Mouse (Mus musculus): ENCODE measurements around the gene Scnm1. TPM values are rescaled to one million over a fixed set of nuclear protein-coding genes. Genes with fewer than 3 reads are reported as not detected.
"Not testable (repeated sequence)": the region's sequence is repeated elsewhere in the genome, so short reads cannot be mapped to it uniquely, and the experiment has no call there.

Gene Scnm1
- polyA plus RNA-seq, 1 experiment from 2014 or later: 38.2 TPM

DNA sequence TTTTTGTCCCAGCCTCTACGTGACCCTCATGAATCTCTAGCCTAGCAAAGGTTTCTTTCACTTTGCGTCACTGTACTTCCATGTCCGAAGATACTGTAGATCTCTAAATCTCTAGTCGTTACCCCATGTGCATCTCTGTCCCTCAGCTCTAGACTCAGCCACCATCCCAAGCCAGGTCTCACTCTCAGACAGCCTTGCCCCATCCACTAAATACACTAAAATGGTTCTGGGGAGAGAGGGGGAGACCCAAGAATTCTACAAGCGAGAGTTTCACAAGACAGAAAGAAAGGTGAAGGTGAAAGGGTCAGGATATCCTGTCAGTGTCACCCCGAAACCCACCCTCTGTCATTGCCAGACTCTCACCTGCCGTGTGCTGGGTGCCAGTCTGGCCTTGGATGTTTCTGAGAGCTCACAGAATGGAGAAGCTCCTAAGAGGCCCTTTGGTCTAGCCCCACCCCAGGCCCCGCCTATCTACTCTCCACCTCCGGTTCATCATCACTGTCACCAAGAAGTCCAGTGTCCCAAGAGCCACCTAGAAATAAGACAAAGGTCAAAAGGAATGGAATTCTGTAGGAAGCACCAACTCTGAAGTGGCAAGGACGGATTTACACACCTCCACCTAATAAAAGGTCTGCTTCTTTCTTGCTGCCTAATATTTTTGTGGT lies 8.3 kb upstream of the Scnm1 start, which contains the start of gene Tnfaip8l2:
TSS of gene Tnfaip8l2 (minus strand) at position 409 of the 665 bp plus-strand sequence.
- no peaks in the 10 kb centered on the region for H3K27me3 ChIP-seq (replicated peaks)
- H3K4me1 ChIP-seq: peaks cover 25% of the 10 kb centered on the region
- peak within 1 kb of the TSS; percentile 41 for H3K4me2 ChIP-seq
- H3K36me3 ChIP-seq: peaks cover 19% of the 10 kb centered on the region
- peak within 1 kb of the TSS; percentile 65 for H3K27ac ChIP-seq
- 0 out of 2 replicates have a peak within 1 kb of the TSS, but pooled peaks have one; percentile 12 for H3K4me3 ChIP-seq
- ATAC-seq: peak; percentile 71
- no peak within 1 kb of the TSS for H3K9ac ChIP-seq
- WGBS (ENCODE audit: insufficient replicate concordance): 53% methylated on average over 10 of the region's 10 CpGs
- H3K9me3 ChIP-seq (replicated peaks): no peaks in the 10 kb centered on the region

DNA sequence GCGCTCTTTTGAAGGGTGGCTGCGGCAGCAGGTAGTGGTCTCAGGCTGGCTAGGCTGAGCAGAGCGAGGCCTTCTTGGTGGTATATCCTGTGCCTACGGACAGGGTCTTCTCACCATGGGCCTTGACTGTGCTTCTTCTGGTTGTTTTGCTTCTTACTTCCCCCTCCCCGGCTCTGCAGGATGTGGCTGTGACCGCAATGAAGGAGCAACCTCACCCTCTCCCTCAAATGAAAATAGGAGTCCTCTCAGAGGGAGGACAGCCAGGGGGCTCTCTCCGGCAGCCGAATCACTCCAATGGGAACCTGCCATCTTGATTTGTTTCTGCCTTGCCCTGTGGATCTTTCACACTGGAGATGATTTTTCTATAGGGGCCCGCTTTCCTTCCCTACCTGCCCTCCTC lies 7.7 kb upstream of the Scnm1 start:
- WGBS (ENCODE audit: insufficient replicate concordance): 40% methylated on average over 9 of the region's 9 CpGs
- H3K4me1 ChIP-seq: peaks cover 28% of the 10 kb centered on the region
- H3K27me3 ChIP-seq (replicated peaks): no peaks in the 10 kb centered on the region
- peak overlapping the region; percentile 41 for H3K4me2 ChIP-seq
- H3K9ac ChIP-seq: no peak overlapping the region
- peak overlapping the region; percentile 65 for H3K27ac ChIP-seq
- peaks cover 19% of the 10 kb centered on the region for H3K36me3 ChIP-seq
- H3K4me3 ChIP-seq: 0 out of 2 replicates have a peak overlapping the region, but pooled peaks have one; percentile 12
- 0 out of 2 replicates have a peak, but pooled peaks have one; percentile 17 for ATAC-seq
- no peaks in the 10 kb centered on the region for H3K9me3 ChIP-seq (replicated peaks)

DNA sequence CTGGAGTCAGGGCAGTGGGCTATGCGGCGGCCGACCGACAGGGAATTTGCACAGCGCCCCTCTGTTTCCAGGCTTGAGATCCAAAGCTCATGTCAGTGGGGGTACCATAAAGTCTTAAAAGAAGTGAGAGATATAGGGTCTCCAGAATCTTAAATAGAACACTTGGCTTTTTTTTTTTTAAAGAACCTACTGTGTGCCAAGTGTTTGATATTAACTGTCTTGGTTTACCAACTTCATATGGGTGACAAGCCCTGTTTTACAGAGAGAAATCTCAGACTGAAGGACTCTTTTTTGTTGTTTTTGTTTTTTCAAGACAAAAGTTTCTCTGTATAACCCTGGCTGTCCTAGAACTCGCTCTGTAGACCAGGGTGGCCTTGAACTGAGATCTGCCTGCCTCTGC lies 7.0 kb upstream of the Scnm1 start:
- ATAC-seq: no peak
- Histone ChIP-seq H3K36me3 (peaks cover 19% of the 10 kb centered on the region), H3K27ac (peak overlapping the region; percentile 65; the same call in 1 of the 2 replicates), H3K27me3 (replicated peaks) (no peaks in the 10 kb centered on the region), H3K9ac (no peak overlapping the region), H3K4me1 (peaks cover 35% of the 10 kb centered on the region), H3K4me3 (no peak overlapping the region), H3K4me2 (peak overlapping the region; percentile 41), H3K9me3 (replicated peaks) (no peaks in the 10 kb centered on the region)
- 84% methylated on average over 6 of the region's 6 CpGs for WGBS (ENCODE audit: insufficient replicate concordance)

DNA sequence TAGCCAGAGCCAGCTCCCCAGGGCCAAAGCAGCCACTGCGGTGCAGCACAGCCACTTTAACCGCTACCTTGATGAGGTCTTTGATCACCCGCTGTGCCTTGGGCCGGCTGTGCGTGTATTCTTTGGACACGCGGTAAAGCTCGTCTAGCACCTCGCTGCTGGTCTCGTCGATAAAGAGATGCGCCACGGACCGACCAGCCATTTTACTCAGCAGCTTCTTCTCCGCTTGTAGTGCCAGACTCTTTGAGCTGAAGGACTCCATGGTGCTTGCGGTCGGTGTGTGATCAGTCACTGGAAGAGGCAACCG lies 6.4 kb upstream of the Scnm1 start:
- H3K4me3 ChIP-seq: no peak overlapping the region
- ATAC-seq: no peak
- WGBS (ENCODE audit: insufficient replicate concordance): 58% methylated on average over 18 of the region's 18 CpGs

DNA sequence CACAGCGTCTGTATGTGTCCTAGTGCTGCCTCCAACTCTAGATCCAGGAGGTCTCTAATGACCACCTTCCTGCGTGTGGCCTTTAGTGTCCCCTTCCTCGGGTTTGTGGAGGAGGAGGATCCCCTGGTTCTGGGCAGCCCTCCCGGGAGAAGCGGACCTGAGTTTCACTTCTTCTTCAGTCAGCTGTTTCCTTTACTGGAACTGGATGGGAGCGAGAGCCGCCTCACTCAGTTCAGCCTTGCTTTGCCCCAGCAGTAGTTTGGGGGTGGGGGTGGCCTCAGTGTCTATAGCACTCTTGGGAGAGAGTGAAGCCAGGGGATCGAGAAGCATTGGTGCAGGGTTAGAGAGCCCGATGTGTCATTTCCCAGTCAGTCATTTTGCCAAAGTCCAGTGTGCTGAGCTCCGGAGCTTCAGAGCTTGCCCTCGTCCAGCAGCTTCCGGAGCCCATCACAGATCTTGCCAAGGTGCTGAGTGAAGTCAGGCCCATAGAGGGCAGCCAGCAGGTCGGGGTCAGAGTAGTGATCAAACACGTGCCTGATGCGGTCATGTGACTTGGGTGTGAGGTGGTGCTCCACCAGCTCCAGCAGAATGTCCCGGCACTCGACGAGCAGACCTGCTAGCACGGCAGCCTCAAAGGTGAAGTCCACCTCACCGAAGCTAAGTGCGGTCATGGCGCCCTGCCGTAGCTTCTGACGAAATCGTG lies 5.9 kb upstream of the Scnm1 start:
- Histone ChIP-seq H3K27ac (no peak overlapping the region), H3K9ac (no peak overlapping the region), H3K36me3 (peaks cover 19% of the 10 kb centered on the region), H3K9me3 (replicated peaks) (no peaks in the 10 kb centered on the region), H3K4me3 (no peak overlapping the region), H3K4me2 (peak overlapping the region; percentile 32), H3K27me3 (replicated peaks) (no peaks in the 10 kb centered on the region), H3K4me1 (peaks cover 45% of the 10 kb centered on the region)
- WGBS (ENCODE audit: insufficient replicate concordance): 56% methylated on average over 25 of the region's 25 CpGs
- ATAC-seq: no peak

More for the DNA sequence above, 6.4 kb upstream of the Scnm1 start:
- H3K4me2 ChIP-seq: peak overlapping the region; percentile 32
- no peak overlapping the region for H3K27ac ChIP-seq
- H3K9me3 ChIP-seq (replicated peaks): no peaks in the 10 kb centered on the region
- no peaks in the 10 kb centered on the region for H3K27me3 ChIP-seq (replicated peaks)
- H3K36me3 ChIP-seq: peaks cover 19% of the 10 kb centered on the region
- no peak overlapping the region for H3K9ac ChIP-seq
- H3K4me1 ChIP-seq: peaks cover 41% of the 10 kb centered on the region

DNA sequence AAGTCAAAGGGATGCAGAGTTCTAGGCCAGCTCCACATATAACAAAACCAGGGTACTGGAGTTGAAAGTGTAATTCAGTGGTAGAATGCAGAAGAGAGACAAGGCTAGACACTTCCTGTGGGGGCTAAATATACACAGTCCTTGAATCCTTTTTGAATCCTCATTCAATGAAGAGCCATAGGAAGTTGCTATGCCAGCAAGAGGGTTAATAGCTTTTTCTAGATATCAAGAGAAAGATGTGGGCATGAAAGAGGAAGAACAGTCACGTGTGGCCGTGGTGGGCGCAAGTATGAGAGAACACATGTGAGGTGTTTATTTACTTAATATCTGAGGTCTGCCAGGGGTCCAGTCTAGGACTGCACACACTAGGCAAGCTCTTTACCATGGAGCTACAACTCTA lies 2.5 kb upstream of the Scnm1 start:
- H3K9ac ChIP-seq: no peak overlapping the region
- WGBS (ENCODE audit: insufficient replicate concordance): 60% methylated on average over 3 of the region's 3 CpGs
- H3K27me3 ChIP-seq (replicated peaks): no peaks in the 10 kb centered on the region
- peak overlapping the region; percentile 58 for H3K27ac ChIP-seq
- no peak overlapping the region for H3K4me3 ChIP-seq
- no peaks in the 10 kb centered on the region for H3K9me3 ChIP-seq (replicated peaks)
- no peak for ATAC-seq
- peaks cover 43% of the 10 kb centered on the region for H3K4me1 ChIP-seq
- peak overlapping the region; percentile 76; the same call in 1 of the 2 replicates for H3K4me2 ChIP-seq
- H3K36me3 ChIP-seq: peaks cover 31% of the 10 kb centered on the region

DNA sequence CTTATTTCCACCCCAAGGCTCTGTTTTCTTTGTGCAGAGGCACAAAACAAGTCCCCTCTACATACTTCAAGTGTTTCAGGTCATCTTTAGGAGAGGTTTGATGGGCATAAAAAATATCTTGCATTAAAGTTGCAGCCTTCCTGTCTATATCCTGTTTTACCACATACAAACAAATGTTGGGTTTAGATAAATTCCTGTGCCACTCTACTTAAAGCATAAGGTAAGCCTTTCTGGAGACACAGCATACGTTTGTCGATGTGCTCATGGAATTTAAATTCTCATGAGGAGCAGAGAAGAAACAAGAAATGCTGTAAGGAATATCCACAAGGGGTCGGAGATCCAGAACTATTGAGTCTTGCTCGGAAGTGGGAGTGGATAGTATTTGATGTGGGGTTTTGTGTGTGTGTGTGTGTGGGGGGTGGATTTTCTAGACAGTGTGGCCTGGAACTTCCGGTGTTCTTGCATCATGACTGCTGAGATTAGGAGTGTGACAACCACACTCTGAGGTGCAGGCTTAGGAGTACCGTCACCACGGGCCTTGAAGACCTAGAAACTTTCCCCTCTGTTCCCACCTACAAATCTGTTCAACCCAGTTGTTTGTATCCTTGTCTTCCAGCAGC lies 1.7 kb upstream of the Scnm1 start:
- H3K4me3 ChIP-seq: peak overlapping the region; percentile 57
- no peaks in the 10 kb centered on the region for H3K9me3 ChIP-seq (replicated peaks)
- H3K4me2 ChIP-seq: peak overlapping the region; percentile 76
- no peak for ATAC-seq
- peak overlapping the region; percentile 55 for H3K9ac ChIP-seq
- H3K36me3 ChIP-seq: peaks cover 34% of the 10 kb centered on the region
- H3K27me3 ChIP-seq (replicated peaks): no peaks in the 10 kb centered on the region
- 42% methylated on average over 7 of the region's 7 CpGs for WGBS (ENCODE audit: insufficient replicate concordance)
- peaks cover 42% of the 10 kb centered on the region for H3K4me1 ChIP-seq
- peak overlapping the region; percentile 58 for H3K27ac ChIP-seq

DNA sequence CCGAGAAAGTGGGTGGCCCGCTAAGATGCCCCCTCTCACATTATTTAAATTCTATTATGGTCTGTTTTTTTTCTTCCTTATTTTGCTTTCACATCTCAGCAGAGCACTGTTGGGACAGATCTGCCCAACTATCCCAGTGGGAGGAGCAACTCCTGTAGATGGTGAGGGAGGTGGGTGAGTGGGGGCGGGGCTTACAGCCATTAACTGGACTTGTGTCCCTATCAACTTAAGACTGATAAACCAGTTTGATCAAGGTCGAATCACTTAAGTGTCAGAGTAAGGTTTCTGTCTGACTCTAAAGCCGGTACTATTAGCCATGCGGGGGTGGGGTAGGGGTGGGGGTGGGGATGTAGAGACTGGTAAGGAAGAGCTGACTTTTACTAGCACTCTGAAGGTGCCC lies 1.2 kb upstream of the Scnm1 start:
- Histone ChIP-seq H3K36me3 (peaks cover 33% of the 10 kb centered on the region), H3K4me3 (peak overlapping the region; percentile 57), H3K9me3 (replicated peaks) (no peaks in the 10 kb centered on the region), H3K27ac (peak overlapping the region; percentile 58), H3K9ac (peak overlapping the region; percentile 55), H3K27me3 (replicated peaks) (no peaks in the 10 kb centered on the region), H3K4me1 (peaks cover 37% of the 10 kb centered on the region), H3K4me2 (peak overlapping the region; percentile 76)
- 4% methylated on average over 6 of the region's 6 CpGs for WGBS (ENCODE audit: insufficient replicate concordance)
- peak; percentile 57 for ATAC-seq

DNA sequence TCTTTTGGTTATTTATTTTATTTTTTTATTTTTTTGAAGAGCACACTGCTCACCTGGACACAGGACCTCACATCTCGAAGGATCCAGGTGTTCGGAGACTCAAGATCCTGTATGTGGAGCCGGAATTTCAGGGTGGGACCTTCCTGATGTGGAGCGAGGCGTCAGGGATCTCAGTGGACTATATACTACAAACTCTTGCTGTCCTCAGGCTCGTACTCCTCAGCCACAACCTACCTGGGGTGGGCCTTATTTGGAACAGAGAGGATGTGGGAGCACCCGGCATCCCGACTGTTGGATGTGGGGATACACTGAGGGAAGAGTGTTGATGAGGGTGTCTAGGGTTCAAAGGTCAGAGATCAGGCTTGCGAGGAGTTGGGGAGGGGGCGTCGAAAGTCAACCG lies 322 bp upstream of the Scnm1 start:
- Histone ChIP-seq H3K36me3 (peaks cover 35% of the 10 kb centered on the region), H3K4me3 (peak overlapping the region; percentile 79), H3K4me1 (peaks cover 29% of the 10 kb centered on the region)
- ATAC-seq: peak; percentile 66
- WGBS (ENCODE audit: insufficient replicate concordance): no CpG with 5 or more reads among the region's 12 CpGs
- H3K27me3 ChIP-seq (replicated peaks); H3K27ac ChIP-seq; H3K9me3 ChIP-seq (replicated peaks); H3K4me2 ChIP-seq; H3K9ac ChIP-seq: not testable (repeated sequence)

DNA sequence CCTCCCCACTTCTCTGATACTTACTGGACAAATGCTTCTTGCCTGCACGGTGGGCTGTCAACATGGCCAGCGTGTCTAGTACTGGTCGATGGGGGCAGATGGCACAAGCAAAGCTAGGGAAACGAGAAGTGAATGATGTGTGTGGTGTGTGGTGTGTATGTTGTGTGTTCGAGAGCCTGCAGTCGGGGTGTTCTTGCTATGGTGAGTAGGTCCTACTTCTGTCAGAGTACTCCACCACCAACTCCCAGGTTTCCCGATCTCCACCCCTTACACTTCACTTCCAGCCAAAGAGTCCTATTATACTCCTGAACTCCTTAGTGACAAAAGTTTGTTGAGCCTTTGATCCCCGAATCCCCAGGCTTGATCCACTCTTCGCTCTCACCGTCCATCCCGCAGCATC lies 635 bp downstream of the Scnm1 start:
- no peaks in the 10 kb centered on the region for H3K9me3 ChIP-seq (replicated peaks)
- peak overlapping the region; percentile 79 for H3K4me3 ChIP-seq
- no peak; the same call in 1 of the 2 replicates for ATAC-seq
- WGBS (ENCODE audit: insufficient replicate concordance): 47% methylated on average over 11 of the region's 11 CpGs
- peak overlapping the region; percentile 80 for H3K27ac ChIP-seq
- no peaks in the 10 kb centered on the region for H3K27me3 ChIP-seq (replicated peaks)
- H3K36me3 ChIP-seq: peaks cover 36% of the 10 kb centered on the region
- H3K4me1 ChIP-seq: peaks cover 29% of the 10 kb centered on the region
- peak overlapping the region; percentile 81 for H3K9ac ChIP-seq
- H3K4me2 ChIP-seq: peak overlapping the region; percentile 84

DNA sequence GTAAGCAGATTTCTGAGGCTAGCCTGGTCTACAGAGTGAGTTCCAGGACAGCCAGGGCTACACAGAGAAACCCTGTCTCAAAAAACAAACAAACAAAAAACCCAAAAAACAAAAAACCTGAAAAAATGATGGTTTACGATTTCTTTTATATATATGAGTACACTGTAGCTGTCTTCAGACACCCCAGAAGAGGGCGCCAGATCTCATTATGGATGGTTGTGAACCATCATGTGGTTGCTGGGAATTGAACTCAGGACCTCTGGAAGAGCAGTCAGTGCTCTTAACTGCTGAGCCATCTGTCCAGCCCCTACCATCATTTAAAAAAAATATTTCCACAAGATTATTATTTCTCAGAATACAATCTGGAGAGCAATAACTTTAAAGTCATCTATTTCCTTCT lies 1.4 kb downstream of the Scnm1 start:
- WGBS (ENCODE audit: insufficient replicate concordance): 76% methylated on average over 2 of the region's 2 CpGs
- ATAC-seq; H3K9ac ChIP-seq; H3K4me2 ChIP-seq; H3K9me3 ChIP-seq (replicated peaks); H3K4me3 ChIP-seq; H3K27me3 ChIP-seq (replicated peaks); H3K27ac ChIP-seq: not testable (repeated sequence)
- H3K36me3 ChIP-seq: peaks cover 32% of the 10 kb centered on the region
- H3K4me1 ChIP-seq: peaks cover 29% of the 10 kb centered on the region

DNA sequence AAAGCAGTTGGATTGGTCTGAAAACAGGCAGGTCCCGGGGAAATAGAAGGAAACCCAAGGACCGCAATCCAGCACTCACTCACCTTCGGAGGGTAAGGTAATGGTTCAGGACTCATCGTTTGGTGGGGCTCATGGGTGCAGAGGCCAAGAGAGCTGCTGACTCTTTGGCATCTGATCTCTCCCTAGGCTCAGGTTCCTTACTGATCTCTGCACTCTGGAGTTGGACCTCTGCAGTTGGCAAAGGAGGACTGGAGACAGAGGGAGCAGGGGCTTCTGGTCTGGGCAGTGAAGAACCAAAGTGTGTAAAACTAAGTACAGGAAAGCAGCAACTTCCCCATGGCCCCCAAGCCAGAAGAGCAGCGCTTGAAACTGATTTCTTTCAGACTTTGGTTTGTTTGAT lies 3.7 kb downstream of the Scnm1 start:
- Histone ChIP-seq H3K27ac (no peak overlapping the region), H3K27me3 (replicated peaks) (no peaks in the 10 kb centered on the region), H3K36me3 (peaks cover 32% of the 10 kb centered on the region), H3K4me1 (peaks cover 13% of the 10 kb centered on the region), H3K4me3 (no peak overlapping the region), H3K4me2 (no peak overlapping the region), H3K9ac (no peak overlapping the region), H3K9me3 (replicated peaks) (no peaks in the 10 kb centered on the region)
- ATAC-seq: no peak
- WGBS (ENCODE audit: insufficient replicate concordance): 80% methylated on average over 5 of the region's 5 CpGs
